In genomic region chr19:20434541-20434940, GRCm38 (mm10) we compare ENCODE assay signal across 9 mouse cellular contexts. TPM values are rescaled to one million over a fixed set of nuclear protein-coding genes. Genes with fewer than 3 reads are reported as not detected.
DNase-seq lines count a peak whose midpoint lies in the region; ATAC-seq and TF ChIP-seq lines count a peak whose summit lies in the region.
"Had no signal": no experiment of that assay in that cellular context is flagged by ENCODE, and none has a peak within 500 bp of the region (broad histone marks: within the 10 kb centered on the region; RNA-seq: fewer than 3 reads in every experiment).

No protein-coding gene starts in this region.

- no peaks in the 10 kb centered on the region for H3K4me1 ChIP-seq in forebrain, embryonic 12.5 days
- no peaks in the 10 kb centered on the region for H3K4me1 ChIP-seq in intestine, embryonic 14.5 days (replicated peaks; ENCODE audit: control insufficient read depth, insufficient read depth, low read length)
- H3K4me1 ChIP-seq in midbrain, embryonic 14.5 days (ENCODE audit: control insufficient read depth, insufficient read depth, low read length), result no peaks in the 10 kb centered on the region
- H3K4me1 ChIP-seq: lung, embryonic 15.5 days had no signal

- intact Hi-C loops in left cerebral cortex, adult 2 months (cut with DNase I), result loop anchor here (1.0 kb wide), 1 partner anchor 72 kb away; no protein-coding TSS in a partner anchor

- peak; percentile 16 for DNase-seq in cerebellum, adult 9-10 months
- no peak for DNase-seq in cerebellum, adult 11 months
- DNase-seq in adrenal gland, postnatal 25 days, result peak; percentile 62
- peak; percentile 73 for DNase-seq in intestine, embryonic 14.5 days (ENCODE audit: low spot score)
- DNase-seq in left cerebral cortex, adult 2 months (ENCODE audit: extremely low spot score in 1 of 2, low spot score in 2 of 2), result peak; percentile 33 to 60
- peak; percentile 74 for DNase-seq in midbrain, embryonic 14.5 days
- DNase-seq in spleen, postnatal 4 days (ENCODE audit: low spot score in 2 of 2), result peak; percentile 39 to 77

- no peaks in the 10 kb centered on the region for H3K9me3 ChIP-seq in forebrain, embryonic 12.5 days
- H3K9me3 ChIP-seq in intestine, embryonic 14.5 days (ENCODE audit: control insufficient read depth, low read length), result no peaks in the 10 kb centered on the region
- H3K9me3 ChIP-seq in midbrain, embryonic 14.5 days (ENCODE audit: control insufficient read depth, low read length), result no peaks in the 10 kb centered on the region
- H3K9me3 ChIP-seq: lung, embryonic 15.5 days had no signal

- no peaks in the 10 kb centered on the region for H3K36me3 ChIP-seq in forebrain, embryonic 12.5 days (replicated peaks)
- no peaks in the 10 kb centered on the region for H3K36me3 ChIP-seq in intestine, embryonic 14.5 days (ENCODE audit: control insufficient read depth, insufficient read depth, low read length)
- no peaks in the 10 kb centered on the region for H3K36me3 ChIP-seq in midbrain, embryonic 14.5 days (ENCODE audit: control insufficient read depth, insufficient read depth, low read length)
- H3K36me3 ChIP-seq: lung, embryonic 15.5 days had no signal

- WGBS in forebrain, embryonic 12.5 days, result 10% methylated on average over 3 of the region's 3 CpGs
- 4% methylated on average over 3 of the region's 3 CpGs for WGBS in intestine, embryonic 14.5 days
- 18% methylated on average over 3 of the region's 3 CpGs for WGBS in midbrain, embryonic 14.5 days

- no peak overlapping the region for H3K4me3 ChIP-seq in forebrain, embryonic 12.5 days (replicated peaks)
- H3K4me3 ChIP-seq in intestine, embryonic 14.5 days (ENCODE audit: low read depth, low read length), result no peak overlapping the region
- no peak overlapping the region for H3K4me3 ChIP-seq in left cerebral cortex, adult 2 months
- no peak overlapping the region for H3K4me3 ChIP-seq in midbrain, embryonic 14.5 days (replicated peaks; ENCODE audit: low read depth, low read length)
- H3K4me3 ChIP-seq: lung, embryonic 15.5 days had no signal

- H3K27me3 ChIP-seq in forebrain, embryonic 12.5 days, result no peaks in the 10 kb centered on the region
- no peaks in the 10 kb centered on the region for H3K27me3 ChIP-seq in intestine, embryonic 14.5 days (replicated peaks; ENCODE audit: control insufficient read depth, insufficient read depth, low read length)
- no peaks in the 10 kb centered on the region for H3K27me3 ChIP-seq in midbrain, embryonic 14.5 days (ENCODE audit: control insufficient read depth, insufficient read depth, low read length)
- H3K27me3 ChIP-seq: lung, embryonic 15.5 days had no signal

- H3K27ac ChIP-seq in forebrain, embryonic 12.5 days, result no peak overlapping the region
- H3K27ac ChIP-seq in intestine, embryonic 14.5 days (ENCODE audit: low read depth), result no peak overlapping the region
- no peak overlapping the region for H3K27ac ChIP-seq in left cerebral cortex, adult 2 months
- H3K27ac ChIP-seq in midbrain, embryonic 14.5 days (replicated peaks; ENCODE audit: low read depth, low read length), result no peak overlapping the region
- H3K27ac ChIP-seq: lung, embryonic 15.5 days had no signal

- TF ChIP-seq CTCF in left cerebral cortex, adult 2 months (IDR thresholded peaks at IDR 0.05), result peak; percentile 83

- H3K9ac ChIP-seq in forebrain, embryonic 12.5 days, result no peak overlapping the region
- H3K9ac ChIP-seq in intestine, embryonic 14.5 days (ENCODE audit: low read length), result no peak overlapping the region
- no peak overlapping the region for H3K9ac ChIP-seq in midbrain, embryonic 14.5 days (replicated peaks; ENCODE audit: low read length)
- H3K9ac ChIP-seq: lung, embryonic 15.5 days had no signal

- peak; percentile 64; the same call in 1 of the 2 replicates for ATAC-seq in forebrain, embryonic 12.5 days (ENCODE audit: low FRiP score)
- ATAC-seq in intestine, embryonic 14.5 days (replicated peaks; ENCODE audit: low FRiP score, low TSS enrichment, low read depth), result peak; percentile 58; the same call in 1 of the 2 replicates
- ATAC-seq in midbrain, embryonic 14.5 days (ENCODE audit: low FRiP score, low TSS enrichment), result 0 out of 2 replicates have a peak, but pooled peaks have one; percentile 26

- H3K4me2 ChIP-seq in forebrain, embryonic 12.5 days, result no peak overlapping the region
- no peak overlapping the region for H3K4me2 ChIP-seq in intestine, embryonic 14.5 days (ENCODE audit: low read length)
- no peak overlapping the region for H3K4me2 ChIP-seq in midbrain, embryonic 14.5 days (ENCODE audit: low read length)
- H3K4me2 ChIP-seq: lung, embryonic 15.5 days had no signal

RNA-seq across cellular contexts. Expression of gene Anxa1, which starts 43.8 kb away (rescaled TPM):
- 10.7 and 11.4 TPM in 2 replicates for total RNA-seq in adrenal gland, postnatal 25 days (2021)
- 4.8 and 5.2 TPM in 2 replicates for polyA plus RNA-seq in forebrain, embryonic 12.5 days (2016; fragmentation: Nextera tagmentation; extraction: Ambion mirVana)
- 39.8 and 44.5 TPM in 2 replicates for polyA plus RNA-seq in intestine, embryonic 14.5 days (2014; fragmentation: Nextera tagmentation; extraction: Ambion mirVana)
- total RNA-seq in left cerebral cortex, adult 2 months (2021), result 1 to 10 TPM; 1.7 to 2.8 TPM
- polyA plus RNA-seq in midbrain, embryonic 14.5 days (2014; fragmentation: Nextera tagmentation; extraction: Ambion mirVana), result 3.3 and 5.6 TPM in 2 replicates

RNA-seq across cellular contexts. Expression of gene Aldh1a1, which starts 58.0 kb away (rescaled TPM):
- total RNA-seq in adrenal gland, postnatal 25 days (2021), result 372 and 404 TPM in 2 replicates
- 0.37 and 0.59 TPM in 2 replicates for polyA plus RNA-seq in forebrain, embryonic 12.5 days (2016; fragmentation: Nextera tagmentation; extraction: Ambion mirVana)
- polyA plus RNA-seq in intestine, embryonic 14.5 days (2014; fragmentation: Nextera tagmentation; extraction: Ambion mirVana), result 106 and 127 TPM in 2 replicates
- total RNA-seq in left cerebral cortex, adult 2 months (2021), result 10 to 100 TPM; 45.5 to 48.5 TPM
- 9.7 and 11.2 TPM in 2 replicates for polyA plus RNA-seq in midbrain, embryonic 14.5 days (2014; fragmentation: Nextera tagmentation; extraction: Ambion mirVana)
